Mouse (Mus musculus): Measurements from ENCODE around the gene Rbm20. TPM values are rescaled to one million over a fixed set of nuclear protein-coding genes. Genes with fewer than 3 reads are reported as not detected.

Rbm20 gene
- polyA plus RNA-seq, 1 experiment from 2014 or later, result 1.2 TPM

- 67% methylated on average over 8 of the region's 8 CpGs for WGBS
- no peaks in the 10 kb centered on the region for H3K9me3 ChIP-seq (ENCODE audit: control insufficient read depth, low read length)
- no peaks in the 10 kb centered on the region for H3K27me3 ChIP-seq (ENCODE audit: control insufficient read depth, insufficient read depth, low read length)
- H3K4me3 ChIP-seq (ENCODE audit: low read depth, low read length), result no peak overlapping the region
- H3K4me2 ChIP-seq (ENCODE audit: low read depth, low read length), result no peak overlapping the region
- no peaks in the 10 kb centered on the region for H3K36me3 ChIP-seq (ENCODE audit: control insufficient read depth, insufficient read depth, low read length)
- H3K4me1 ChIP-seq (ENCODE audit: control insufficient read depth, insufficient read depth, low read length), result no peaks in the 10 kb centered on the region
- ATAC-seq (ENCODE audit: low read depth), result no peak
- no peak overlapping the region for H3K9ac ChIP-seq (replicated peaks; ENCODE audit: low read depth, low read length)
- H3K27ac ChIP-seq (ENCODE audit: low read depth, low read length), result no peak overlapping the region
These were observed 62.6 kb downstream of the Rbm20 start for GRCm38 (mm10) chr19:53739570-53740266.

- no peak for ATAC-seq (ENCODE audit: low read depth)
These were observed 63.8 kb downstream of the Rbm20 start for GRCm38 (mm10) chr19:53740750-53741380.

DNA sequence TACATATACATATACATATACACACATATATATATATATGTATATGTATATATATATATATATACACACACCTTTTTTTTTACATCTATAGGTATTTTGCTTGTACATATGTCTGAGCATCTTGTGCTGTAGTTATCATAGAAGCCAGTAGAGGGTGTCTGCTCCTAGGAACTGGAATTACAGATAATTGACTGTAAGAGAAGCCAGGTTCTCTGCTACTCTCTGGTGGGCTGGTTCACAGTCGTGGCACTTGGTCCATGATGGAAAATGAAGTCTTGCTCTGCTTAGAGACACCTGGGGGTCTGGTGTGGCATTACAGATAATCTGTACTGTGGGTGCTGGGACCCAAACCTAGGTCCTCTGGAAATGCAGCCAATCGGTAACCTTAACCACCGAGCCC, 64.8 kb downstream of the Rbm20 start:
- Histone ChIP-seq H3K4me2 (ENCODE audit: low read depth, low read length) (no peak overlapping the region), H3K27ac (ENCODE audit: low read depth, low read length) (no peak overlapping the region), H3K9ac (replicated peaks; ENCODE audit: low read depth, low read length) (no peak overlapping the region), H3K9me3 (ENCODE audit: control insufficient read depth, low read length) (no peaks in the 10 kb centered on the region), H3K4me3 (ENCODE audit: low read depth, low read length) (no peak overlapping the region), H3K4me1 (ENCODE audit: control insufficient read depth, insufficient read depth, low read length) (no peaks in the 10 kb centered on the region), H3K36me3 (ENCODE audit: control insufficient read depth, insufficient read depth, low read length) (no peaks in the 10 kb centered on the region), H3K27me3 (ENCODE audit: control insufficient read depth, insufficient read depth, low read length) (no peaks in the 10 kb centered on the region)
- no peak for ATAC-seq (ENCODE audit: low read depth)
- 69% methylated on average over 3 of the region's 3 CpGs for WGBS

More at GRCm38 (mm10) chr19:53740750-53741380, 63.8 kb downstream of the Rbm20 start:
- Histone ChIP-seq H3K4me1 (ENCODE audit: control insufficient read depth, insufficient read depth, low read length) (no peaks in the 10 kb centered on the region), H3K27ac (ENCODE audit: low read depth, low read length) (no peak overlapping the region), H3K4me2 (ENCODE audit: low read depth, low read length) (no peak overlapping the region), H3K9ac (replicated peaks; ENCODE audit: low read depth, low read length) (no peak overlapping the region), H3K27me3 (ENCODE audit: control insufficient read depth, insufficient read depth, low read length) (no peaks in the 10 kb centered on the region), H3K9me3 (ENCODE audit: control insufficient read depth, low read length) (no peaks in the 10 kb centered on the region), H3K36me3 (ENCODE audit: control insufficient read depth, insufficient read depth, low read length) (no peaks in the 10 kb centered on the region), H3K4me3 (ENCODE audit: low read depth, low read length) (no peak overlapping the region)
- 75% methylated on average over 1 of the region's 1 CpGs for WGBS

DNA sequence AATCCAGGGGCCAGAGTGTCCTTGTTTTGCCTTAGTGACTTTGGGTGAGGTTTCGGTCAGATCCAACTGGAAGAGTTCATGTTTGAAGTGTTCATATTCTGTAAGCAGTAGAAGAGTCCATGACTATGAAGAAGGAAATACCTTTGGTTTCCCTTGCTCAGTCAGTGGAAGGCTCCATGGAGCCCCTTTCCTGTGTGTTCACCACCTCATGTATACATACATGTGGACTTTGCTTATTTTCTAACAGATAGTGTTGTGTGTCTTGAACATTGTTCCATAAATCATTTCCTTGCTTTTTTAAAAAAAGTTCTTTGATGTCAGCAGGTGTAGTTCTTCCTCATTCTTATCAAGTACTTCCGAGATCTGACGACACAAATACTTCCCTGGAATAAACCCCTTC, 68.2 kb downstream of the Rbm20 start:
- WGBS, result 90% methylated on average over 3 of the region's 3 CpGs
- no peak overlapping the region for H3K4me3 ChIP-seq (ENCODE audit: low read depth, low read length)
- no peaks in the 10 kb centered on the region for H3K4me1 ChIP-seq (ENCODE audit: control insufficient read depth, insufficient read depth, low read length)
- H3K4me2 ChIP-seq (ENCODE audit: low read depth, low read length), result no peak overlapping the region
- no peaks in the 10 kb centered on the region for H3K36me3 ChIP-seq (ENCODE audit: control insufficient read depth, insufficient read depth, low read length)
- H3K9me3 ChIP-seq (ENCODE audit: control insufficient read depth, low read length), result no peaks in the 10 kb centered on the region
- ATAC-seq (ENCODE audit: low read depth), result no peak
- no peak overlapping the region for H3K9ac ChIP-seq (replicated peaks; ENCODE audit: low read depth, low read length)
- no peaks in the 10 kb centered on the region for H3K27me3 ChIP-seq (ENCODE audit: control insufficient read depth, insufficient read depth, low read length)
- no peak overlapping the region for H3K27ac ChIP-seq (ENCODE audit: low read depth, low read length)

- ATAC-seq (ENCODE audit: low read depth), result no peak
- Histone ChIP-seq H3K4me1 (ENCODE audit: control insufficient read depth, insufficient read depth, low read length) (no peaks in the 10 kb centered on the region), H3K9ac (replicated peaks; ENCODE audit: low read depth, low read length) (no peak overlapping the region), H3K27ac (ENCODE audit: low read depth, low read length) (no peak overlapping the region), H3K36me3 (ENCODE audit: control insufficient read depth, insufficient read depth, low read length) (no peaks in the 10 kb centered on the region), H3K4me3 (ENCODE audit: low read depth, low read length) (no peak overlapping the region), H3K27me3 (ENCODE audit: control insufficient read depth, insufficient read depth, low read length) (no peaks in the 10 kb centered on the region), H3K4me2 (ENCODE audit: low read depth, low read length) (no peak overlapping the region), H3K9me3 (ENCODE audit: control insufficient read depth, low read length) (no peaks in the 10 kb centered on the region)
- WGBS, result 81% methylated on average over 9 of the region's 9 CpGs
These were observed 69.0 kb downstream of the Rbm20 start for GRCm38 (mm10) chr19:53746116-53746515.

- no peaks in the 10 kb centered on the region for H3K36me3 ChIP-seq (ENCODE audit: control insufficient read depth, insufficient read depth, low read length)
- no peak for ATAC-seq (ENCODE audit: low read depth)
- H3K4me1 ChIP-seq (ENCODE audit: control insufficient read depth, insufficient read depth, low read length), result no peaks in the 10 kb centered on the region
- no peaks in the 10 kb centered on the region for H3K9me3 ChIP-seq (ENCODE audit: control insufficient read depth, low read length)
- 75% methylated on average over 13 of the region's 13 CpGs for WGBS
- H3K9ac ChIP-seq (replicated peaks; ENCODE audit: low read depth, low read length), result no peak overlapping the region
- H3K27me3 ChIP-seq (ENCODE audit: control insufficient read depth, insufficient read depth, low read length), result no peaks in the 10 kb centered on the region
- H3K4me2 ChIP-seq (ENCODE audit: low read depth, low read length), result no peak overlapping the region
- H3K27ac ChIP-seq (ENCODE audit: low read depth, low read length), result no peak overlapping the region
- H3K4me3 ChIP-seq (ENCODE audit: low read depth, low read length), result no peak overlapping the region
These were observed 71.2 kb downstream of the Rbm20 start for GRCm38 (mm10) chr19:53748236-53748775.

- no peak overlapping the region for H3K4me3 ChIP-seq (ENCODE audit: low read depth, low read length)
- WGBS, result 98% methylated on average over 8 of the region's 8 CpGs
- no peak for ATAC-seq (ENCODE audit: low read depth)
These were observed 72.2 kb downstream of the Rbm20 start for GRCm38 (mm10) chr19:53749326-53749725.

DNA sequence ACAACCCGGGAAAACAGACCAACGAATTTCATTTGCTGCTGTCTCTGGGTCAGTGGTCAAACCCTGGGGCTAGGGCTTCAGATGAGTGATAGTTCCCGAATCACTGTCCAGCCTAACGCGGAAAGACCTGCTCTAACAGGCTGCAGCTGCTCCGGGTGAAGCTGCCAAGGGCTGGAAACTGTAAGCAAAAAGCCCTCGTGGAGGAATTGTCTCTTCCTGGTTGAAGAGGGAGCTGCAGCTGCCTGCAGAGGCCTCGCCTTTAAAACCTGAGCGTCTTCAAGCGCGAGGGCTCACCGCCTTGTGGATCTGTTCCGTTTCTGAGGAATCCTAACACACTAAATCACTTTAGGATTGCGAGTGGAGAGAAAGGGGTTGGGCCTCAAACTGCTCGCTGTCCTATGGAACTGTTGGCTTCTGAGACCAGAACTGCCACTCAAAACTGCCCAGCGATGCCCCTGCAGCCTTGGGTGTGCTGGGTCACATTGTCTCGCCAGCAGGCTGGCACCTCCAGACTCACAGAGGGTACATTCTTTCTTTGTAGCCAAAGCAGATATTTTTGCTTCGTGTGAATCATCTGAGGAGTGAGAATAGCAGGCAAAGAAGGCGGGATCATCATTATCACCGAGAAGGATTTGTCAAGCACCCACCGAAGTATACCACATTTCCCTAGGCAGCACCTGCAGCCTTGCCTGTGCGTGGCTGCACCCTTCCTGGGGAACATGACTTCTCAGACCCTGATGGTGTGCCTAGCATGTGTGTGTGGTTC, 74.5 kb downstream of the Rbm20 start:
- Histone ChIP-seq H3K27me3 (ENCODE audit: control insufficient read depth, insufficient read depth, low read length) (no peaks in the 10 kb centered on the region), H3K9ac (replicated peaks; ENCODE audit: low read depth, low read length) (no peak overlapping the region), H3K36me3 (ENCODE audit: control insufficient read depth, insufficient read depth, low read length) (no peaks in the 10 kb centered on the region), H3K4me3 (ENCODE audit: low read depth, low read length) (no peak overlapping the region), H3K4me2 (ENCODE audit: low read depth, low read length) (no peak overlapping the region), H3K4me1 (ENCODE audit: control insufficient read depth, insufficient read depth, low read length) (no peaks in the 10 kb centered on the region), H3K27ac (ENCODE audit: low read depth, low read length) (no peak overlapping the region), H3K9me3 (ENCODE audit: control insufficient read depth, low read length) (no peaks in the 10 kb centered on the region)
- 67% methylated on average over 22 of the region's 22 CpGs for WGBS
- ATAC-seq (ENCODE audit: low read depth), result no peak

More at GRCm38 (mm10) chr19:53749326-53749725, 72.2 kb downstream of the Rbm20 start:
- H3K36me3 ChIP-seq (ENCODE audit: control insufficient read depth, insufficient read depth, low read length), result no peaks in the 10 kb centered on the region
- H3K27me3 ChIP-seq (ENCODE audit: control insufficient read depth, insufficient read depth, low read length), result no peaks in the 10 kb centered on the region
- H3K27ac ChIP-seq (ENCODE audit: low read depth, low read length), result no peak overlapping the region
- H3K9me3 ChIP-seq (ENCODE audit: control insufficient read depth, low read length), result no peaks in the 10 kb centered on the region
- no peaks in the 10 kb centered on the region for H3K4me1 ChIP-seq (ENCODE audit: control insufficient read depth, insufficient read depth, low read length)
- H3K4me2 ChIP-seq (ENCODE audit: low read depth, low read length), result no peak overlapping the region
- H3K9ac ChIP-seq (replicated peaks; ENCODE audit: low read depth, low read length), result no peak overlapping the region

DNA sequence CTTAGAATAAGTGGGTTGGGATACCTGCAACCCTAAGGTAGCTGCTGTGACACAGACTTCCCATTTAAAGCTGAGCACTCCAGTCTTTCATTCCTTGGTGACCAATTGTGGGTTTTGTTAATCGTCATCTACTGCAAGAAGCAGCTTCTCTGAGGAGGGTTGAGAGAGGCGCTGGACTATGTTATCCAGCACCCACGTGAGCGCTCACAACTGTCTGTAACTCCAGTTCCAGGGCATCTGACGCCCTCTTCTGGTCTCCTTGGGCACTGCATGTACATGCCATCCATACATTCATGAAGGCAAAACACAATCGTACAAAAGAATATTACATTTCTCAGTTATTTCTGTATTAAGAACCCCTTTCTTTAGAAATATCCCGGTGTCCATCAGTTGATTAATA, 75.9 kb downstream of the Rbm20 start:
- WGBS, result 60% methylated on average over 7 of the region's 7 CpGs
- no peaks in the 10 kb centered on the region for H3K27me3 ChIP-seq (ENCODE audit: control insufficient read depth, insufficient read depth, low read length)
- no peak for ATAC-seq (ENCODE audit: low read depth)

More for the DNA sequence above, 75.9 kb downstream of the Rbm20 start:
- no peak overlapping the region for H3K4me3 ChIP-seq (ENCODE audit: low read depth, low read length)
- no peaks in the 10 kb centered on the region for H3K9me3 ChIP-seq (ENCODE audit: control insufficient read depth, low read length)
- no peak overlapping the region for H3K27ac ChIP-seq (ENCODE audit: low read depth, low read length)
- H3K36me3 ChIP-seq (ENCODE audit: control insufficient read depth, insufficient read depth, low read length), result no peaks in the 10 kb centered on the region
- no peak overlapping the region for H3K9ac ChIP-seq (replicated peaks; ENCODE audit: low read depth, low read length)
- H3K4me1 ChIP-seq (ENCODE audit: control insufficient read depth, insufficient read depth, low read length), result no peaks in the 10 kb centered on the region
- H3K4me2 ChIP-seq (ENCODE audit: low read depth, low read length), result no peak overlapping the region
